Mouse (Mus musculus) ES-Bruce4 (cell line): ENCODE measurements around the gene Rhd.

Source experiments
- EP300 ChIP-seq: IDR thresholded peaks from 2 replicates; pipeline ENCODE4 v1.6.1; 2011; ENCODE audit warnings: low read depth, low read length; ENCODE audit not compliant: insufficient read depth
- POLR2A ChIP-seq: IDR thresholded peaks from one replicate; pipeline ENCODE4 v1.8.1; 2011; ENCODE audit warnings: low read length; ENCODE audit not compliant: insufficient read depth

DNA sequence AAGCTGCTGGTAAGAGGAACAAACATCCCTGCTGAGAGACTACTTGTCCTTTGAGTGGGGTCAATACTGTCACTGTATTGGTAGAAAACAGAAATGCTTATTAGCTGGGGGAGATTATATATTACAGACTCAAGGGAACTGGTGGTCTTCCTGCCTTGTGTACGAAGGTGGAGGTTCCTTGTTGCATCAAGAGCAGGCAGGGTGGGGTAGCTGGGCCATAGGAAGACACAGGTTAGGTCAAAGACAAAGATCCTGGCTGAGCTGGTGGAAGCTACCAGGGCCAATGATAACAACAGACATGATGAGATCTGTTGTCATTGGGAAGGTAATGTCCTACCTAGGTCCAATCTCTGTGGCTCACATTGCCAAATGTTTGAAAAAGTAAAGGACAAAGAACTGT is 24.1 kb upstream of the Rhd start:
- TF ChIP-seq POLR2A (no peak), EP300 (no peak)
